Mouse (Mus musculus) CH12.LX (cell line): ENCODE measurements around the gene Pik3r4. TPM values are rescaled to one million over a fixed set of nuclear protein-coding genes. Genes with fewer than 3 reads are reported as not detected.

Source experiments
- DNase-seq: peaks from one replicate; pipeline ENCODE4 v3.0.0-alpha.2; 2013; ENCODE audit errors: extremely low read depth
- H3K27ac ChIP-seq: 2 replicates; pipeline ENCODE4 v1.5.1; 2012; ENCODE audit warnings: low read depth, mild to moderate bottlenecking, control low read depth, moderate library complexity; ENCODE audit not compliant: insufficient read depth
- H3K27me3 ChIP-seq: replicated peaks from 2 replicates; pipeline ENCODE3; 2012; ENCODE audit warnings: inconsistent platforms
- H3K36me3 ChIP-seq, 2 experiments: replicated peaks in 1 of 2; 2 replicates each; pipeline versions ENCODE3 to v1.6.1; 2012; ENCODE audit warnings: inconsistent platforms in 1 of 2, low read length in 1 of 2, mild to moderate bottlenecking in 1 of 2, mixed read lengths in 1 of 2, moderate library complexity in 1 of 2; ENCODE audit not compliant: control insufficient read depth in 1 of 2, insufficient read depth in 1 of 2
- H3K4me1 ChIP-seq, 2 experiments: 2 replicates each; pipeline ENCODE4 v1.6.1; 2012; ENCODE audit warnings: inconsistent platforms in 1 of 2, moderate library complexity in 1 of 2; ENCODE audit not compliant: insufficient read depth in 2 of 2, control insufficient read depth in 1 of 2
- H3K4me2 ChIP-seq: 2 replicates; pipeline ENCODE4 v1.6.1; 2012; ENCODE audit warnings: low read depth, mild to moderate bottlenecking, control low read depth; ENCODE audit not compliant: poor library complexity, insufficient read depth, severe bottlenecking
- H3K4me3 ChIP-seq, 3 experiments: fragments of 150-350 bp in 1 of 3; sonication (generic) in 1 of 3; replicated peaks in 1 of 3; 2 replicates each; pipeline versions ENCODE3 to v1.5.1; 2011 to 2012; ENCODE audit warnings: low read depth in 2 of 3, low read length in 2 of 3, mild to moderate bottlenecking in 2 of 3, moderate library complexity in 2 of 3, control low read depth in 1 of 3, improper control_type of control experiment in 1 of 3, inconsistent platforms in 1 of 3, mixed read lengths in 1 of 3; ENCODE audit not compliant: poor library complexity in 1 of 3
- H3K79me2 ChIP-seq: replicated peaks from 2 replicates; pipeline ENCODE4 v1.6.1; 2012; ENCODE audit warnings: mild to moderate bottlenecking, moderate library complexity; ENCODE audit not compliant: control insufficient read depth, poor library complexity, insufficient read depth, severe bottlenecking; ENCODE audit errors: extremely low read depth
- H3K9ac ChIP-seq: 2 replicates; pipeline ENCODE4 v1.6.1; 2012; ENCODE audit warnings: low read depth, mild to moderate bottlenecking, control low read depth, moderate library complexity; ENCODE audit not compliant: insufficient read depth
- H3K9me3 ChIP-seq: replicated peaks from 2 replicates; pipeline ENCODE3; 2012; ENCODE audit warnings: low read length, inconsistent platforms, mixed read lengths
- BHLHE40 ChIP-seq: IDR thresholded peaks from 2 replicates; pipeline ENCODE4 v1.6.1; 2011; ENCODE audit warnings: mild to moderate bottlenecking, low read depth, low read length, improper control_type of control experiment
- CHD1 ChIP-seq: IDR thresholded peaks from 2 replicates; pipeline ENCODE4 v1.6.1; 2012; ENCODE audit warnings: low read depth, low read length, improper control_type of control experiment, inconsistent platforms
- CHD2 ChIP-seq: IDR thresholded peaks from 2 replicates; pipeline ENCODE4 v1.6.1; 2011; ENCODE audit warnings: low read length, improper control_type of control experiment
- CTCF ChIP-seq, 2 experiments: IDR thresholded peaks in 1 of 2; conservative IDR thresholded peaks in 1 of 2; 2 replicates each; pipeline ENCODE4 v1.5.1; 2011 to 2012; ENCODE audit warnings: low read depth in 2 of 2, low read length in 2 of 2, improper control_type of control experiment in 1 of 2, inconsistent platforms in 1 of 2, mild to moderate bottlenecking in 1 of 2, moderate library complexity in 1 of 2
- ELF1 ChIP-seq: IDR thresholded peaks from 2 replicates; pipeline ENCODE4 v1.6.1; 2014; ENCODE audit warnings: low read depth, mild to moderate bottlenecking, inconsistent platforms, low read length, improper control_type of control experiment
- EP300 ChIP-seq: IDR thresholded peaks from 2 replicates; pipeline ENCODE4 v1.6.1; 2011; ENCODE audit warnings: low read length, improper control_type of control experiment
- ETS1 ChIP-seq: conservative IDR thresholded peaks from 2 replicates; pipeline ENCODE4 v1.6.1; 2012; ENCODE audit warnings: low read depth, mild to moderate bottlenecking, inconsistent platforms, low read length, improper control_type of control experiment, moderate library complexity
- IRF4 ChIP-seq: IDR thresholded peaks from 2 replicates; pipeline ENCODE4 v1.6.1; 2014; ENCODE audit warnings: low read depth, mild to moderate bottlenecking, inconsistent platforms, low read length, improper control_type of control experiment
- JUN ChIP-seq: IDR thresholded peaks from 2 replicates; pipeline ENCODE4 v1.6.1; 2011; ENCODE audit warnings: low read depth, mild to moderate bottlenecking, low read length, improper control_type of control experiment, moderate library complexity; ENCODE audit not compliant: insufficient read depth
- MAX ChIP-seq: IDR thresholded peaks from 2 replicates; pipeline ENCODE4 v1.6.1; 2011; ENCODE audit warnings: low read length, improper control_type of control experiment
- MAZ ChIP-seq: IDR thresholded peaks from 2 replicates; pipeline ENCODE4 v1.6.1; 2012; ENCODE audit warnings: low read depth, mild to moderate bottlenecking, inconsistent platforms, low read length, improper control_type of control experiment, moderate library complexity
- MEF2A ChIP-seq: IDR thresholded peaks from 2 replicates; pipeline ENCODE4 v1.6.1; 2014; ENCODE audit warnings: low read depth, mild to moderate bottlenecking, inconsistent platforms, low read length, improper control_type of control experiment, borderline replicate concordance
- NELFE ChIP-seq: IDR thresholded peaks from 2 replicates; pipeline ENCODE4 v1.6.1; 2011; ENCODE audit warnings: low read depth, low read length, improper control_type of control experiment
- NRF1 ChIP-seq: IDR thresholded peaks from 2 replicates; pipeline ENCODE4 v1.6.1; 2014; ENCODE audit warnings: low read depth, mild to moderate bottlenecking, inconsistent platforms, low read length, improper control_type of control experiment, moderate library complexity
- PAX5 ChIP-seq: IDR thresholded peaks from 2 replicates; pipeline ENCODE4 v1.6.1; 2012; ENCODE audit warnings: low read length, inconsistent platforms, mixed read lengths
- POLR2A ChIP-seq: IDR thresholded peaks from 2 replicates; pipeline ENCODE4 v1.6.1; 2011; ENCODE audit warnings: low read depth, mild to moderate bottlenecking, improper control_type of control experiment, low read length
- POLR2AphosphoS2 ChIP-seq: IDR thresholded peaks from 2 replicates; pipeline ENCODE4 v1.6.1; 2011; ENCODE audit warnings: low read depth, low read length, improper control_type of control experiment
- RCOR1 ChIP-seq: conservative IDR thresholded peaks from 2 replicates; pipeline ENCODE4 v1.6.1; 2012; ENCODE audit warnings: low read depth, mild to moderate bottlenecking, inconsistent platforms, low read length, improper control_type of control experiment
- SMC3 ChIP-seq: IDR thresholded peaks from 2 replicates; pipeline ENCODE4 v1.6.1; 2011; ENCODE audit warnings: low read depth, low read length, improper control_type of control experiment
- USF1 ChIP-seq: IDR thresholded peaks from 2 replicates; pipeline ENCODE4 v1.6.1; 2014; ENCODE audit warnings: low read depth, mild to moderate bottlenecking, inconsistent platforms, low read length, improper control_type of control experiment
- ZKSCAN1 ChIP-seq: IDR thresholded peaks from 2 replicates; pipeline ENCODE4 v1.6.1; 2012; ENCODE audit warnings: low read depth, inconsistent platforms, low read length, improper control_type of control experiment, borderline replicate concordance
- ZMIZ1 ChIP-seq: IDR thresholded peaks from 2 replicates; pipeline ENCODE4 v1.6.1; 2012; ENCODE audit warnings: low read depth, mild to moderate bottlenecking, inconsistent platforms, low read length, improper control_type of control experiment
- dilution Hi-C: fragments of 300-500 bp; cut with MboI; formaldehyde crosslinking; loops from 2 replicates; pipeline ENCODE4 v1.14.3; 2020; ENCODE audit warnings: low sequenced_read_pairs; ENCODE audit not compliant: extremely low pct_unique_long_range_greater_than_20kb, extremely low pct_ligation_motif_present
- in situ Hi-C: fragments of 300-500 bp; cut with MboI; formaldehyde crosslinking; loops from 3 replicates; pipeline ENCODE4 v1.14.3; 2019; ENCODE audit warnings: low sequenced_read_pairs, low pct_ligation_motif_present, low pct_unique_long_range_greater_than_20kb, mixed read lengths
- polyA plus RNA-seq: library from polyadenylated mRNA; unstranded; fragments of >175 nt; gene quantifications from 2 replicates; pipeline ENCODE4 v1.2.1, GENCODE M21; 2012; ENCODE audit warnings: low read depth; ENCODE audit not compliant: insufficient read length
- total RNA-seq, 2 experiments: library from RNA; depleted of rRNA; stranded (reverse); fragments of 300-350 nt in 1 of 2; fragments of >200 nt in 1 of 2; gene quantifications; 2 replicates each; pipeline ENCODE4 v1.2.3; 2012 to 2014

The Pik3r4 gene
- total and polyA plus RNA-seq, 3 experiments, result 11.4 to 24.5 (median 18.3) TPM

GRCm38 (mm10) chr9:105712049-105712448 lies 69.3 kb downstream of the Pik3r4 start:
- Histone ChIP-seq H3K9me3 (no peaks in the 10 kb centered on the region), H3K4me2 (no peak overlapping the region), H3K27me3 (peaks cover 39% of the 10 kb centered on the region), H3K9ac (no peak overlapping the region), H3K36me3 (no peaks in the 10 kb centered on the region), H3K27ac (no peak overlapping the region), H3K4me1 (no peaks in the 10 kb centered on the region), H3K4me3 (no peak overlapping the region), H3K79me2 (no peaks in the 10 kb centered on the region)
- dilution Hi-C loops (no loop called here), in situ Hi-C loops (no loop called here)
- TF ChIP-seq NELFE, result no peak
- TF ChIP-seq IRF4, result no peak
- TF ChIP-seq JUN, result no peak
- TF ChIP-seq NRF1, result no peak
- no peak for TF ChIP-seq BHLHE40
- no peak for TF ChIP-seq ELF1
- TF ChIP-seq ZKSCAN1, result no peak
- TF ChIP-seq MAZ, result no peak
- no peak for TF ChIP-seq CTCF (conservative IDR thresholded peaks at IDR 0.05 in 1 of 2, IDR thresholded peaks at IDR 0.05 in 1 of 2; ENCODE audit: low read depth in 2 of 2, low read length in 2 of 2)
- no peak for TF ChIP-seq ETS1
- no peak for TF ChIP-seq RCOR1
- DNase-seq, result no peak

- dilution Hi-C loops, result no loop called here
- in situ Hi-C loops, result no loop called here
- Histone ChIP-seq H3K4me2 (no peak overlapping the region), H3K4me1 (no peaks in the 10 kb centered on the region), H3K79me2 (no peaks in the 10 kb centered on the region), H3K9me3 (no peaks in the 10 kb centered on the region), H3K4me3 (no peak overlapping the region), H3K27ac (no peak overlapping the region), H3K36me3 (no peaks in the 10 kb centered on the region), H3K9ac (no peak overlapping the region), H3K27me3 (peaks cover 43% of the 10 kb centered on the region)
- no peak for DNase-seq
- TF ChIP-seq USF1 (no peak), CHD1 (no peak), ZMIZ1 (no peak), POLR2AphosphoS2 (no peak), ETS1 (no peak), MEF2A (no peak), BHLHE40 (no peak), POLR2A (no peak), ELF1 (no peak), MAX (no peak), CTCF (conservative IDR thresholded peaks at IDR 0.05 in 1 of 2, IDR thresholded peaks at IDR 0.05 in 1 of 2; ENCODE audit: low read depth in 2 of 2, low read length in 2 of 2) (no peak), SMC3 (no peak), PAX5 (no peak), EP300 (no peak), CHD2 (no peak), RCOR1 (no peak)
Observed at GRCm38 (mm10) chr9:105719367-105719766, 76.6 kb downstream of the Pik3r4 start.
